Mouse (Mus musculus): ENCODE data around the gene Slc25a22.

- TF ChIP-seq POLR2A (IDR thresholded peaks at IDR 0.05; ENCODE audit: low read depth, low read length) (no peak), CTCF (conservative IDR thresholded peaks at IDR 0.05; ENCODE audit: insufficient read depth, insufficient read length, low read depth, low read length) (no peak; the same call in 1 of the 2 replicates)
These were observed 24.0 kb upstream of the Slc25a22 start for GRCm38 (mm10) chr7:141461521-141462332.

All from kidney, adult 2 months (tissue).